Mouse (Mus musculus): ENCODE results near the gene Olfr1221. TPM values are rescaled to one million over a fixed set of nuclear protein-coding genes. Genes with fewer than 3 reads are reported as not detected.
"Not testable (repeated sequence)": the region's sequence is repeated elsewhere in the genome, so short reads cannot be mapped to it uniquely, and the experiment has no call there.

Gene Olfr1221
- polyA plus RNA-seq (2015; fragmentation: Nextera tagmentation; extraction: Ambion mirVana) = not detected in 2 replicates

DNA sequence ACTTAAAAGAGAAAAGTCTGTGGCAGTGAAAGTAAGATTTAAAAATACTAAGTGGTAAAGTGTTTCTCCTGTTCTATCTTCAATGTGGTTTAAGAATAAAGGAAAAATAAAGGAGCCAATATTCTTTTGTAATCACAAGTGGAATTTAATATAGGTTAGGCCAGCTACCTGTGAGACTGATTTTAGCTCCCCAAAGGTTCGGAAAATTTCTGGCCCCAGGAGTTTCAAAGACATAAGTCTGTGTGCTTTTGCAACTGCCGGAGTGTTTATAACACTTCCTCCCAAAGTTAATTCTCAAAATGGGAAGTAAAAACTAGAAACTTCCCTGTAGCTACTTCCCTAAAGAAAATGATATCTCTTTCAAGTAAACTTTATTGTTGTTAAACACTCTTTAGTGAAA lies at the start of gene Olfr1221:
Gene Olfr1221, minus strand, starts transcription at position 101 of the 400 bp plus-strand sequence.
- no peak within 1 kb of the TSS for H3K4me2 ChIP-seq (ENCODE audit: low read depth, low read length)
- no peaks in the 10 kb centered on the region for H3K27me3 ChIP-seq (ENCODE audit: control insufficient read depth, insufficient read depth, low read length)
- no peaks in the 10 kb centered on the region for H3K36me3 ChIP-seq (ENCODE audit: control insufficient read depth, insufficient read depth, low read length)
- no peaks in the 10 kb centered on the region for H3K9me3 ChIP-seq (replicated peaks; ENCODE audit: control insufficient read depth, low read length)
- H3K9ac ChIP-seq (ENCODE audit: low read length) = no peak within 1 kb of the TSS
- 72% methylated on average over 2 of the region's 2 CpGs for WGBS
- no peak for ATAC-seq (ENCODE audit: insufficient read depth, low FRiP score)
- no peak within 1 kb of the TSS for H3K4me3 ChIP-seq (replicated peaks; ENCODE audit: low read length)
- H3K27ac ChIP-seq (ENCODE audit: low read length) = no peak within 1 kb of the TSS
- H3K4me1 ChIP-seq (ENCODE audit: control insufficient read depth, insufficient read depth, low read length) = no peaks in the 10 kb centered on the region

DNA sequence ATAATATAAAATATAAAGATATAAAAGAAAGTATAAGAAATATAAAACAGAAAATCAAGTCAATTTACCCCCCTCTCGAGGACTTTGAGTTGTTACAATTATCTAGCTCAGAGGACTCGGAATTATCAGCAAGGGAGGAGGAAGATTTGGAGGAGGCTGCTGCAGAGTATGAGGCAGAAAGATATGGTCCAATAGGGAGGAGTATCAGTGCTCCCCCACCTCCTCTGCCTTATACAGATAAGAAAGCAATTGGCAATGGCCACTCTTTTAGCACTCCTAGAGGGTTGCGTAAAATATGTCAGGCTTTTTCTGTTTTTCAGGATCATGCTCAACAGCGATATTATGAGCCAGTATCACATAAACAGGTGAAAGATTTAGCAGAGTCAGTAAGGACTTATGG lies 47.6 kb upstream of the Olfr1221 start:
- not testable (repeated sequence) for H3K4me1 ChIP-seq (ENCODE audit: control insufficient read depth, insufficient read depth, low read length); H3K4me3 ChIP-seq (replicated peaks; ENCODE audit: low read length); ATAC-seq (ENCODE audit: insufficient read depth, low FRiP score); H3K9me3 ChIP-seq (replicated peaks; ENCODE audit: control insufficient read depth, low read length); H3K27ac ChIP-seq (ENCODE audit: low read length); H3K4me2 ChIP-seq (ENCODE audit: low read depth, low read length); H3K36me3 ChIP-seq (ENCODE audit: control insufficient read depth, insufficient read depth, low read length); H3K9ac ChIP-seq (ENCODE audit: low read length); H3K27me3 ChIP-seq (ENCODE audit: control insufficient read depth, insufficient read depth, low read length)
- 90% methylated on average over 4 of the region's 4 CpGs for WGBS

DNA sequence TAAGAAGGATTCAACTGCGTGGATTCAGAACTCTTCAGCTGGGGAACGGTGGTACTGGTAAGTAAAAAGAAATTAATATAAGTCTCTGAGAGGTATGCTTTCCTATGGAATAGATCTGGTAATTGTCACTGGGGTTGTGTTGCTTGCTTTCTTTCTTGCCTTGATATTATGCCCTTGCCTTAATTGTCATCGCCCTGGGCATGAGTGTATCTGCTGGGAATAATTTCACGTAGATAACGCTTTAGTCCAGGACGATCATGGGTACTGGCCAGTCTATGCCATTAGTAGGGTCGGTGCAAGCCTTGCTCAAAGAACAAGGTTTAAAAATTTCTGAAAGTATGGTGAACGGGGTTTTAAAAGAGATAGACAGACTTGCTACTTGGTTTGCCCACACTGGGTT lies 46.9 kb upstream of the Olfr1221 start, which contains the start of gene Olfr1224-ps1:
Gene Olfr1224-ps1, minus strand, starts transcription at position 101 of the 400 bp plus-strand sequence.
- ATAC-seq (ENCODE audit: insufficient read depth, low FRiP score); H3K4me1 ChIP-seq (ENCODE audit: control insufficient read depth, insufficient read depth, low read length); H3K9ac ChIP-seq (ENCODE audit: low read length); H3K9me3 ChIP-seq (replicated peaks; ENCODE audit: control insufficient read depth, low read length); H3K36me3 ChIP-seq (ENCODE audit: control insufficient read depth, insufficient read depth, low read length); H3K4me3 ChIP-seq (replicated peaks; ENCODE audit: low read length); H3K27ac ChIP-seq (ENCODE audit: low read length); H3K27me3 ChIP-seq (ENCODE audit: control insufficient read depth, insufficient read depth, low read length); H3K4me2 ChIP-seq (ENCODE audit: low read depth, low read length): not testable (repeated sequence)
- WGBS = 89% methylated on average over 8 of the region's 8 CpGs

DNA sequence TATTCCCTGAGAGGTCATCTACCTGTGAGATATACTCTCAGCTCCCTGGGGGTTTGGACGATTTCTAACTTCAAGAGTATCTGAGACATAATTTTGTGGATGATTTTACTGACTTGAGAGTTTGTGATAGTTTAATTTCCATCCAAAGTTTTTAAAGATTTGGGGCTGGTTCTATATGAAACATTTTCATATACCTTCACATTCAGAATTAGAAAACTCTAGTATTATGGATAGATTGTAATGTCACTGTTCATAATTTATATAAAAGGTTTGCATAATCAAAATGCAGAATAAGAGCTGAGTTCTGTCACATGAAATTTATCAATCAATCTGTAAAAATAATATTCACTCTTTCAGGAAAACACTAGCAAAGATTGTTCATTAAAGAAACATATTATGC lies 34.4 kb upstream of the Olfr1221 start, which contains the start of gene Olfr1223:
Gene Olfr1223, minus strand, starts transcription at position 101 of the 400 bp plus-strand sequence.
- Histone ChIP-seq H3K4me2 (ENCODE audit: low read depth, low read length) (no peak within 1 kb of the TSS), H3K4me1 (ENCODE audit: control insufficient read depth, insufficient read depth, low read length) (no peaks in the 10 kb centered on the region), H3K36me3 (ENCODE audit: control insufficient read depth, insufficient read depth, low read length) (no peaks in the 10 kb centered on the region), H3K9me3 (replicated peaks; ENCODE audit: control insufficient read depth, low read length) (no peaks in the 10 kb centered on the region), H3K27ac (ENCODE audit: low read length) (no peak within 1 kb of the TSS), H3K9ac (ENCODE audit: low read length) (no peak within 1 kb of the TSS), H3K27me3 (ENCODE audit: control insufficient read depth, insufficient read depth, low read length) (no peaks in the 10 kb centered on the region), H3K4me3 (replicated peaks; ENCODE audit: low read length) (no peak within 1 kb of the TSS)
- no peak for ATAC-seq (ENCODE audit: insufficient read depth, low FRiP score)
- 69% methylated on average over 1 of the region's 1 CpGs for WGBS

DNA sequence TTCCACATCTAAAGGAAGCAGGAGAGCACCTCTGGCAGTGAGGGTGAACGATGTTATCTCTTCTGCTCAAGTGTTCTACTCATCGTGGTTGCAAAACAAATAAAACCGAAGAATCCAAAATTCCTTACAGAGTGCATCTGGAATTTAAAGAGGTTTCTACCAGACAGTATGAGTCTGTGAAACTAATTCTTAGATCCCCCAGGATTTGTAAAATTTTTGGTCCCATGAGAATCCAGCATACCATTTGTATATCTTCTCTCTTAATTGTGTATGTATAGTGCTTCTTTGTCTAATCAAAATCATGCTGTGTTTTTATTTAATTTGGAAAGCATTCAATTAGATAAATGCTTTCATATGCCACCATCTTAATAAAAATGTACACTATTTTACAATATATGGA lies 15.9 kb upstream of the Olfr1221 start, which contains the start of gene Olfr1222:
Gene Olfr1222, minus strand, starts transcription at position 101 of the 400 bp plus-strand sequence.
- H3K4me2 ChIP-seq (ENCODE audit: low read depth, low read length) = no peak within 1 kb of the TSS
- ATAC-seq (ENCODE audit: insufficient read depth, low FRiP score) = no peak
- H3K27ac ChIP-seq (ENCODE audit: low read length) = no peak within 1 kb of the TSS
- H3K4me3 ChIP-seq (replicated peaks; ENCODE audit: low read length) = no peak within 1 kb of the TSS
- H3K9me3 ChIP-seq (replicated peaks; ENCODE audit: control insufficient read depth, low read length) = no peaks in the 10 kb centered on the region
- H3K27me3 ChIP-seq (ENCODE audit: control insufficient read depth, insufficient read depth, low read length) = no peaks in the 10 kb centered on the region
- no peaks in the 10 kb centered on the region for H3K4me1 ChIP-seq (ENCODE audit: control insufficient read depth, insufficient read depth, low read length)
- no peaks in the 10 kb centered on the region for H3K36me3 ChIP-seq (ENCODE audit: control insufficient read depth, insufficient read depth, low read length)
- H3K9ac ChIP-seq (ENCODE audit: low read length) = no peak within 1 kb of the TSS
- 61% methylated on average over 3 of the region's 3 CpGs for WGBS

GRCm38 (mm10) chr2:89106735-89107134 lies 10.3 kb downstream of the Olfr1221 start, which contains the start of gene Olfr1220:
TSS of gene Olfr1220 (minus strand) at chr2:89106835.
- 69% methylated on average over 3 of the region's 3 CpGs for WGBS
- Histone ChIP-seq H3K4me3 (replicated peaks; ENCODE audit: low read length) (no peak within 1 kb of the TSS), H3K9me3 (replicated peaks; ENCODE audit: control insufficient read depth, low read length) (no peaks in the 10 kb centered on the region), H3K27me3 (ENCODE audit: control insufficient read depth, insufficient read depth, low read length) (no peaks in the 10 kb centered on the region), H3K4me2 (ENCODE audit: low read depth, low read length) (no peak within 1 kb of the TSS), H3K9ac (ENCODE audit: low read length) (no peak within 1 kb of the TSS), H3K36me3 (ENCODE audit: control insufficient read depth, insufficient read depth, low read length) (no peaks in the 10 kb centered on the region), H3K27ac (ENCODE audit: low read length) (no peak within 1 kb of the TSS), H3K4me1 (ENCODE audit: control insufficient read depth, insufficient read depth, low read length) (no peaks in the 10 kb centered on the region)
- ATAC-seq (ENCODE audit: insufficient read depth, low FRiP score) = no peak

DNA sequence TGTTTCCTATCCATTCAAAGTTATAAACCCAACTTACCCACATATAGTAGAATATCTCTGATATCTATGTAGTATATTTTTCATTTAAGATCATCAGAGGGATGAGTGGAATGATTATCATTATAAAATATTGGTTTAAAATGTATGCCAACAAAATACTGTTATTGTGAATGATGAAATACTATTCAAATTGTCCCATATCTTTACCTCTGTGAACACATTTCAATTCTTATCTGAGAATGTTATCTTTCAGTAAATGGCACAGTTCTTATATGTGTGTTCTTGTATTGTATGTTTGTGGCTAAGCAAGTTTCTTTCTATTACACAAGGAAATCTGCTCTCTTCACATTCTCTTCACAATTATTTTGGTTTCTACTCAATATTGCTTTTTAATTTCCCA lies 11.4 kb downstream of the Olfr1221 start:
- H3K4me2 ChIP-seq (ENCODE audit: low read depth, low read length) = no peak overlapping the region
- H3K27ac ChIP-seq (ENCODE audit: low read length) = no peak overlapping the region
- ATAC-seq (ENCODE audit: insufficient read depth, low FRiP score) = no peak
- no peaks in the 10 kb centered on the region for H3K9me3 ChIP-seq (replicated peaks; ENCODE audit: control insufficient read depth, low read length)
- H3K4me1 ChIP-seq (ENCODE audit: control insufficient read depth, insufficient read depth, low read length) = no peaks in the 10 kb centered on the region
- H3K27me3 ChIP-seq (ENCODE audit: control insufficient read depth, insufficient read depth, low read length) = no peaks in the 10 kb centered on the region
- H3K9ac ChIP-seq (ENCODE audit: low read length) = no peak overlapping the region
- no peak overlapping the region for H3K4me3 ChIP-seq (replicated peaks; ENCODE audit: low read length)
- no peaks in the 10 kb centered on the region for H3K36me3 ChIP-seq (ENCODE audit: control insufficient read depth, insufficient read depth, low read length)

GRCm38 (mm10) chr2:89093848-89094247 lies 23.2 kb downstream of the Olfr1221 start:
- WGBS = 100% methylated on average over 1 of the region's 1 CpGs
- Histone ChIP-seq H3K4me1 (ENCODE audit: control insufficient read depth, insufficient read depth, low read length) (no peaks in the 10 kb centered on the region), H3K36me3 (ENCODE audit: control insufficient read depth, insufficient read depth, low read length) (no peaks in the 10 kb centered on the region), H3K27me3 (ENCODE audit: control insufficient read depth, insufficient read depth, low read length) (no peaks in the 10 kb centered on the region), H3K4me2 (ENCODE audit: low read depth, low read length) (no peak overlapping the region), H3K27ac (ENCODE audit: low read length) (no peak overlapping the region), H3K9me3 (replicated peaks; ENCODE audit: control insufficient read depth, low read length) (no peaks in the 10 kb centered on the region), H3K4me3 (replicated peaks; ENCODE audit: low read length) (no peak overlapping the region), H3K9ac (ENCODE audit: low read length) (no peak overlapping the region)
- no peak for ATAC-seq (ENCODE audit: insufficient read depth, low FRiP score)

- 48% methylated on average over 1 of the region's 1 CpGs for WGBS
Measured at GRCm38 (mm10) chr2:89083413-89083812, 33.7 kb downstream of the Olfr1221 start, which contains the start of gene Olfr1219. TSS of gene Olfr1219 (minus strand) at chr2:89083513.

More at GRCm38 (mm10) chr2:89083413-89083812, 33.7 kb downstream of the Olfr1221 start, which contains the start of gene Olfr1219:
- Histone ChIP-seq H3K27me3 (ENCODE audit: control insufficient read depth, insufficient read depth, low read length) (no peaks in the 10 kb centered on the region), H3K36me3 (ENCODE audit: control insufficient read depth, insufficient read depth, low read length) (no peaks in the 10 kb centered on the region), H3K9ac (ENCODE audit: low read length) (no peak within 1 kb of the TSS), H3K4me3 (replicated peaks; ENCODE audit: low read length) (no peak within 1 kb of the TSS), H3K9me3 (replicated peaks; ENCODE audit: control insufficient read depth, low read length) (no peaks in the 10 kb centered on the region), H3K4me1 (ENCODE audit: control insufficient read depth, insufficient read depth, low read length) (no peaks in the 10 kb centered on the region), H3K27ac (ENCODE audit: low read length) (no peak within 1 kb of the TSS), H3K4me2 (ENCODE audit: low read depth, low read length) (no peak within 1 kb of the TSS)
- ATAC-seq (ENCODE audit: insufficient read depth, low FRiP score) = no peak

Data from stomach, embryonic 16.5 days (tissue).